Mouse (Mus musculus): ENCODE measurements around the gene Dclre1a.

DNA sequence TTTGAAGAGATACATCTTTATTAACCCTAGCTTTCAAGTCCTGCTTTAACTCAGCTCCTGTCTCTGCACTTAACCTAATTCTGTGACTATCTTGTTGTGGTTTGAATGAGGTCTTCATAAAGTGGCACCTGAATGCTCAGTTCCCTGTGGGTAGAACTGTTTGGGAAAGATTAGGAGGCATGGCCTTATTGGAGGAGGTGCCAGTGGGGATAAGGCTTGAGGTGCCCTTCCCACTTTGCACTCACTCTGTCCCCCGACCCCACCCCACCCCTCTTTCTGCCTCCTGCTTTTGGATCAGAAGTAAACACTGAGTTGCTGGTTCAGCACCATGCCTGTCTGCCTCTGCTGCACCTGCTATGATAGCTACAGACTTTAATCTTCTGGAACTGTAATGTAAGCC lies 29.8 kb upstream of the Dclre1a start:
- TF ChIP-seq MAX (IDR thresholded peaks at IDR 0.05; ENCODE audit: low read length) (no peak), POLR2A (IDR thresholded peaks at IDR 0.05; ENCODE audit: low read depth, low read length) (no peak), RAD21 (IDR thresholded peaks at IDR 0.05; ENCODE audit: low read depth, low read length) (no peak), CTCF (conservative IDR thresholded peaks at IDR 0.05 in 1 of 2, IDR thresholded peaks at IDR 0.05 in 1 of 2; ENCODE audit: low read depth in 2 of 2, low read length in 2 of 2) (no peak), CHD1 (IDR thresholded peaks at IDR 0.05; ENCODE audit: low read depth, low read length) (no peak), E2F4 (IDR thresholded peaks at IDR 0.05; ENCODE audit: insufficient replicate concordance, low read depth, low read length) (no peak), ZC3H11A (IDR thresholded peaks at IDR 0.05; ENCODE audit: low read depth, low read length) (no peak), EP300 (IDR thresholded peaks at IDR 0.05; ENCODE audit: low read length) (no peak), ZNF384 (IDR thresholded peaks at IDR 0.05; ENCODE audit: low read depth, low read length) (no peak), TCF12 (IDR thresholded peaks at IDR 0.05; ENCODE audit: low read depth, low read length) (no peak), USF1 (IDR thresholded peaks at IDR 0.05; ENCODE audit: low read depth, low read length) (no peak), ZKSCAN1 (IDR thresholded peaks at IDR 0.05; ENCODE audit: borderline replicate concordance, low read depth, low read length) (no peak), MEF2A (IDR thresholded peaks at IDR 0.05; ENCODE audit: borderline replicate concordance, low read depth, low read length) (no peak), PAX5 (IDR thresholded peaks at IDR 0.05; ENCODE audit: low read length) (no peak)

Data from CH12.LX (cell line).